Mouse (Mus musculus) layer of hippocampus, adult 2 months (tissue): Measurements from ENCODE around the gene Serpinb1a. TPM values are rescaled to one million over a fixed set of nuclear protein-coding genes. Genes with fewer than 3 reads are reported as not detected.

Source experiments
- DNase-seq, 2 experiments: peaks; one replicate each; pipeline ENCODE4 v3.0.0; 2022; ENCODE audit warnings: low spot score in 2 of 2
- H3K27ac ChIP-seq: fragments of 200-600 bp; 2 replicates; pipeline ENCODE4 v1.8.1; 2022
- H3K4me3 ChIP-seq: fragments of 200-600 bp; 2 replicates; pipeline ENCODE4 v1.8.1; 2022; ENCODE audit warnings: mild to moderate bottlenecking
- CTCF ChIP-seq: fragments of 200-600 bp; conservative IDR thresholded peaks from 2 replicates; pipeline ENCODE4 v1.8.1; 2022; ENCODE audit warnings: antibody characterized with exemption, mild to moderate bottlenecking, moderate library complexity
- total RNA-seq, 2 experiments: library from RNA; stranded (reverse); gene quantifications; 2 replicates each; pipeline ENCODE4 v1.2.3; 2021

Serpinb1a gene
- total RNA-seq, 2 experiments from 2014 or later = 5.3 to 6.6 TPM

DNA sequence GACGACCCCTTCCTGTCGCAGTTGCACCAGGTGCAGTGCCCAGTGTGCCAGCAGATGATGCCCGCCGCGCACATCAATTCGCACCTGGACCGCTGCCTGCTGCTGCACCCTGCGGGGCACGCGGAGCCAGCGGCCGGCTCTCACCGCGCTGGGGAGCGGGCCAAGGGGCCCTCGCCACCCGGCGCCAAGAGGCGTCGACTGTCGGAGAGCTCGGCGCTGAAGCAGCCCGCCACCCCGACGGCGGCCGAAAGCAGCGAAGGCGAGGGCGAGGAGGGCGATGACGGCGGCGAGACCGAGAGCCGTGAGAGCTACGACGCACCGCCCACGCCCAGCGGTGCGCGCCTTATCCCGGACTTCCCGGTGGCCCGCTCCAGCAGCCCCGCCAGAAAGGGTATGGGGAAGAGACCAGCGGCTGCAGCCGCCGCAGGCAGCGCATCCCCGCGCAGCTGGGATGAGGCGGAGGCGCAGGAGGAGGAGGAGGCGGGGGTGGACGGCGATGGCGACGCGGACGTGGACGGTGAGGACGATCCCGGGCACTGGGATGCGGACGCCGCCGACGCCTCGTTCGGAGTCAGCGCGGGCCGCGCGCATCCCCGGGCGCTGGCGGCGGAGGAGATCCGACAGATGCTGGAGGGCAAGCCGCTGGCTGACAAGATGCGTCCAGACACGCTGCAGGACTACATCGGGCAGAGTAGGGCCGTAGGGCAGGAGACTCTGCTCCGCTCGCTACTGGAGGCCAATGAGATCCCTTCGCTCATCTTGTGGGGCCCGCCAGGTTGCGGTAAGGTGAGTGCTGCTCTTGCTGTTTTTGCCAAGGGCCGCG, 48.5 kb downstream of the Serpinb1a start, which contains the start of gene D930007J09Rik:
D930007J09Rik (minus strand) TSS at position 591 of the 823 bp plus-strand sequence.
- Histone ChIP-seq H3K4me3 (peak within 1 kb of the TSS; percentile 98), H3K27ac (peak within 1 kb of the TSS; percentile 95)
- DNase-seq = peak; percentile 27 to 48
- TF ChIP-seq CTCF = no peak

DNA sequence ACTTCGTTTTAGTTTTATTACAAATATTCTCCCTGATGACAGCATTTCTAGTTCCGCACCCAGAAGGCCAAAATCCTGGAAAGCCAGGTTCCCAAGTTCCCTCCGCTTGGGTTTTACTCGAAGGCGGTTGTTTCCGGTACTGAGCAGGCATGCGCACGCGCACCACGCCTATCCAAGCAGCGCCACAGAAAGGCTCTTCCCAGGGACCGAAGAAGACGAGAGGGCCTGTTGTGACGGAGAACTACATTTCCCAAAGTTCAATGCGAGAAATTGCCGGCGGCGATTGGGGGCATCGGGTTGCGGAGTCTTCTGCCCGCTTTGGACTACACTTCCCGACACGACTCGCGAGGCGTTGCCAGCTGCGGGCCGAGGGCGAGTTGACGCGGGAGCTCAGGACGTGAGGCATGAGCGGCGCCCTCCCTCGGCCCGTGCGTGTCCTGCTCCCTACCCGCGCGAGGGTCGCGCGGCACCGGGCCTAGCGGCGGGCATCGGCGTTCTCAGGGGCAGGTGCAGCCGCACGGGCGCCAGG, 49.2 kb downstream of the Serpinb1a start, which contains the start of gene Wrnip1:
Wrnip1 (plus strand) TSS at position 346 of the 529 bp plus-strand sequence.
- peak; percentile 65 for TF ChIP-seq CTCF
- Histone ChIP-seq H3K27ac (peak within 1 kb of the TSS; percentile 95), H3K4me3 (peak within 1 kb of the TSS; percentile 98)
- DNase-seq = peak; percentile 98 to 100

DNA sequence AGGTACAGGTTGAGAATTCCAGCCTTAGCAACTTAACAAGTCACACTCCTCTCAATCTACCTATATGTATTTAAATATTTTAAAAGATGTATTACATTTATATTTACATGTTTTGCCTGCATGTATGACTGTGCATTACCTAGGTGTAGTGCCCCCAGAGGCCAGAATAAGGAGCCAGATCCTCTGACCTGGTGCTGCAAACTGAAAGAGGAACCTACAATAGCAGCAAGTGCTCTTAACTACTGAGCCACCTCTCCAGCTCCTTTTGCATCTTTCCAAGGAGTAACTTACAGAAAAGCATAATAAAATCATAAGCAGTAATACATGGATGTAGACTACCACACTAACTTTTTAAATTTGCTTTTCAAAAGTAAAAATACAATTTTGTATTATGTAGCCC, 50.1 kb downstream of the Serpinb1a start:
- no peak overlapping the region for H3K27ac ChIP-seq
- DNase-seq = no peak
- no peak overlapping the region; the same call in 1 of the 2 replicates for H3K4me3 ChIP-seq

DNA sequence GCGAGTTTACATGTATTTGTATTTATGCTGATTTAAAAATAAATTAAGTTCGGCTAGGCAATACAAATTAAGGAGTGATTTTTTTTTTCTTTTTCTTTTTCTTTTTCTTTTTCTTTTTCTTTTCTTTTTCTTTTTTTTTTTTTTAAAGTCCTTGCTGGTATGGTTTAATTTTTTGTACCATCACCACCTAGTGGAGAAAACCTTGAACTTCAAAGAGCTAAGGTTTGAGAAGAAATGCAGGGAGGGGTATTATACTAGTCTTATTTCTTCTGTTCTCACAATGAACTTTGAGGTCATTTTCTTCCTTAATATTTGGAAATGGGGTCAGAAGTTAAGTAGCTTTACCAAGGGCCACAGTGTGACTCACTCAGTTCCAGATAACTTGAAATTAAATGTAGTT, 51.9 kb downstream of the Serpinb1a start:
- no peak for DNase-seq
- no peak overlapping the region for H3K4me3 ChIP-seq
- no peak overlapping the region for H3K27ac ChIP-seq
- TF ChIP-seq CTCF = peak; percentile 79

More for the DNA sequence above, 50.1 kb downstream of the Serpinb1a start:
- peak; percentile 51 for TF ChIP-seq CTCF

GRCm38 (mm10) chr13:32797085-32797484, 53.9 kb downstream of the Serpinb1a start:
- H3K4me3 ChIP-seq = no peak overlapping the region
- peak overlapping the region; percentile 48; the same call in 1 of the 2 replicates for H3K27ac ChIP-seq
- DNase-seq = no peak
- TF ChIP-seq CTCF = peak; percentile 66

GRCm38 (mm10) chr13:32795166-32795565, 55.8 kb downstream of the Serpinb1a start:
- no peak for DNase-seq
- no peak overlapping the region for H3K4me3 ChIP-seq
- no peak overlapping the region for H3K27ac ChIP-seq
- TF ChIP-seq CTCF = no peak

GRCm38 (mm10) chr13:32794619-32795018, 56.4 kb downstream of the Serpinb1a start:
- no peak overlapping the region for H3K27ac ChIP-seq
- H3K4me3 ChIP-seq = no peak overlapping the region
- no peak for TF ChIP-seq CTCF
- DNase-seq = no peak

Other genes starting within 250 kb of the Serpinb1a start
- gene Mylk4, start 67.2 kb downstream of the Serpinb1a start, total RNA-seq = under 1 TPM; 0.20 to 0.25 TPM
- 10 to 100 TPM; 62.1 to 63.7 TPM for gene Wrnip1, start 49.1 kb downstream of the Serpinb1a start, total RNA-seq
- not detected for gene D930007J09Rik, start 48.3 kb downstream of the Serpinb1a start, total RNA-seq
- gene Serpinb1c, start 47.0 kb upstream of the Serpinb1a start, total RNA-seq = not detected
- 1 to 10 TPM in 1 of 2 experiments, under 1 TPM in 1; 0.97 to 1.0 TPM for gene Serpinb6b, start 114.0 kb upstream of the Serpinb1a start, total RNA-seq
- gene Serpinb9, start 152.1 kb upstream of the Serpinb1a start, total RNA-seq = 1 to 10 TPM; 5.4 TPM
- not detected for gene Serpinb9b, start 176.2 kb upstream of the Serpinb1a start, total RNA-seq
- gene Serpinb1b, start 227.4 kb upstream of the Serpinb1a start, total RNA-seq = under 1 TPM; 0.42 to 0.44 TPM